Mouse (Mus musculus): ENCODE data around the gene Ncapg.

Ncapg gene

DNA sequence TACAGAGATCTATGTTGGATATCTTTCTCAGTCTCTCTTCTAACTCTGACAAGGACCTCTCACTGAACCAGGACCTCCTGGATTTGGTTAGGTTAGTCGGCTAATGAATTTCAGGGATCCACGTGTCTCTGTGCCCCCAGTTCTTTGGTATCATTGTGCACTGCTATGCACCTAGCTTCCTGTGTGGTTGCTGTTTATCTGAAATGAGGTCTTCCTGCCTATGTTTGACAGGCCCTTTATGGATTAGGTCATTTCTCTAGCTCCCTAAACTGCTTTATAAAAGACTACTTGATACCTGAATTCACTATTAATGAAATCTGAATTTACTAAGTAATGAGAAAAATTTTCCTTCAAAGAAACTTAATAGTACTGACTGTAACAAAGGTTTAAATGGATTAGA, 21.1 kb downstream of the Ncapg start:
- no peak for DNase-seq (ENCODE audit: extremely low spot score, low read depth, low spot score)

DNA sequence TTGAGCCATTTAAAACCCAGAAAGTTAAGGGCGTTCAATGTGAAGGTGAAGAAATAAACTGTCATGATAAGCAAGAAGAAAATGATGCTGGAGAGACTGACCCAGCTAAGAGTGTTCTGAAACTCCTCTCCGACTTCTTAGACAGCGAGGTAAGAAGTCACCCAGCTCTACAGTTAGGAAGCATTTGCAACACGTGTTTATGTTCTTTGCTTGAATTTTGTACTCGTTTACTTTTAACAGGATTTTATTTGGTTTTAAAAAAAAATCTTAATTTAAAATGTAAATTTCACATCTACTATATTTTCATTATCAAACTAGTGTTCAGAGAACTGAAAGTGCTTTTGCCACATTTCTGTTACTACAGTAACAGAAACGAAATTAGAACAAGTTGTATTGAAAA, 22.0 kb downstream of the Ncapg start:
- DNase-seq (ENCODE audit: extremely low spot score, low read depth, low spot score) = no peak

DNA sequence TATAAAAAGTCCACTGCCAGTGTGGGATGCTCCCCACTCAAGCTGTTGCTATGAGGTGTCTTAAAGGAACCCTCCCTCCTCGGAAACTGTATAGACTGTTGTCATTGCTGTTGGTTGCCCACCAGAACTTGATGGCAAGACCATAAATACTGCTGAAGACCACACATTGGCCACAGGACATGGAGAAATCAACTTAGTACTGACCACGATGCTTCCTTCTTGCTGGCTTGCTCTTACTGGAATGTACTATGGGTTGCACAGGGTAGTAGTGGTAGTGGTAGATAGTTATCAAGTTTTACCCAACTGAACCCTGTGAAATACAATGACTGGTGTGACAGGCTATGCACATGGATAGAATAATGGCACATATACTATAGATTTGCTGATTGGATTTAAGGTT, 37.1 kb downstream of the Ncapg start:
- no peak for DNase-seq (ENCODE audit: extremely low spot score, low read depth, low spot score)

DNA sequence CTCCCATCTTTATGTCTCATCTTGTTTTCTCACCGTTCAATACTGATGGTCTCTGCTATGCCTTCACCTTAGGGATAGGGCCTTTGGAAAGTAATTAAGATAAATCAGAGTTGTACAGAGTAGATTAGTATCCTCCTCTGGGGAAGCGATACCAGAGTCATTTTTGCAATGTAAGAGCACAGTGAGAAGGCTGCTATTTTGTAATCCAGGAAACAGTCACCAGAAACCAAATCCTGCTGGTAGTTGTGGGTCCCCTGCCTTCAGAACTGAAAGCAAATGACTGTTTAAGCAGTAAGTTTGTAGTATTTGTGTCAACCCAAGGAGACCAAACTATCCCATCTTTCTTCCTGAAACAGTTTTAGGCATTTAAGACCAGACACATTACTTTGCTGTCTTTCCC, 39.9 kb downstream of the Ncapg start:
- DNase-seq (ENCODE audit: extremely low spot score, low read depth, low spot score) = no peak

DNA sequence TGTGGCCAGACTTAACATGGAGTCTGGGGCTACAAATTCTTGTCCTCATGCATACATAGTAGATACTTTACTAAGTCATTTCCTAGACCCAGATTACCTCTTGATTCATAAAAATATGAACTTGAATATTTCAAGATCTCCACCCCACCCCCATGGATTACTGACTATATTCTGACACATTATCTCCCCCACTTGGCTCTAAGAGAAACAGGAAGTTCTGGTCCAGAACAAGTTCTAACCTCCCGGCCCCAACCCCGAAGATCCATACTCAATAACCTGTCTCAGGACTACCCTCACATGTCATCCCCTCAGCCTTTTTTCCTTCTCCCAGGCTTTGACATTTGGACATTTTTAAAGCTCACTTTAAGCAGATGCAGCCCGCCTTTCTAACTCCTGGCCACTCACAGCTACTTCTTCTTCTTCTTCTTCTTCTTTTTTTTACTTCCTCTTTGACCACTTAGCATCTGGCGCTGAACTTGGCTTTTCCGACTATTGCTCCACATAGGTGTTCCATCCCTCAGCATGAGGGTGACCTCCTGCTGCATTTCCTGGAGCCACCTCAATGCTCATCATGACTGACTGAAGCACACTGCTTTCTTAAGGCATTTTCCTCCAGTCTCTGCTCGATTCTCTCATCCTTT, 49.2 kb downstream of the Ncapg start:
- DNase-seq (ENCODE audit: extremely low spot score, low read depth, low spot score) = no peak

DNA sequence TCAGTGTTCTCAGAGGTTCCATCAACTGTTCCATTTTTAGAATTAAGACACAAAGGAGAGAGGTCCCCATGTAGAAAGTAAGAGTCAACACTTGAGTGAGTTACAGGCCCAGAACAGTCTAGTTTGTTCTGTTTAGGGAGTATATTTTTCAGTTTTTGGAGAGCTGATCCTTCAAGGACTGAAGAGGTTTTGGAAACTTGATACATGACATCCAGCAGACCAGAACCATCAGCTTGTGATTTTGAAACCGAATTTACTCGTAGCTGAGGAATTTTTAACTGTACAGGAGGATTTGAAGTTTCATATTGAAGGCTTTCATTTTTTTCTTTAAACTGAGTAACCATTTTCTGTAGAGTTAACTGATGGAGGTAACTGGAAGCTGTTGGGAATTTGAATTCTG, 64.0 kb downstream of the Ncapg start:
- no peak for DNase-seq (ENCODE audit: extremely low spot score, low read depth, low spot score)

DNA sequence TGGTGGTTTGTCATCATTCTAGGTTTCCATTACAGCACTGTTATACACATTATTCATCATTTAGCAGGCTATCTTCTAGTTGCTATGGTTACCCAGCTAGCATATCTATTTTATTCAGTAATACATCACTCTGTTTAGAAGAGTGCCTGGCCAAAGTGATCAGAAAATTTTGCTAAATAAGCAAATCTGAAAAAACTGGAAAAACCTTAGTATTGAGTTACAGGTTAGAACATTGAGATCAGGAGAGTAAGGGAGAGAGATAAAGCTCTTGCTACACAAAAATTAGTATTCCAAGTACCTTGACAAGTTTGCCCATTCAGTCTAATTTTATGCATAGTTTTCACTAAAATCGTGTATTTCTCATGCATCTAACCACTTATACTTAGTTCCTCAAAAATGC, 68.2 kb downstream of the Ncapg start:
- DNase-seq (ENCODE audit: extremely low spot score, low read depth, low spot score) = no peak
